Mouse (Mus musculus) frontal cortex, postnatal 14 days (tissue): ENCODE results near the gene Fggy.

ENCODE experiments used
- DNase-seq, 2 experiments: peaks; one replicate each; pipeline ENCODE4 v3.0.0; 2022; ENCODE audit warnings: low spot score in 2 of 2

Fggy gene

GRCm38 (mm10) chr4:95778528-95778927, 221.2 kb downstream of the Fggy start:
- DNase-seq = no peak

- DNase-seq = no peak
Observed at GRCm38 (mm10) chr4:95784146-95784895, 227.0 kb downstream of the Fggy start.

- DNase-seq = no peak
Observed at GRCm38 (mm10) chr4:95787609-95788008, 230.3 kb downstream of the Fggy start.

DNA sequence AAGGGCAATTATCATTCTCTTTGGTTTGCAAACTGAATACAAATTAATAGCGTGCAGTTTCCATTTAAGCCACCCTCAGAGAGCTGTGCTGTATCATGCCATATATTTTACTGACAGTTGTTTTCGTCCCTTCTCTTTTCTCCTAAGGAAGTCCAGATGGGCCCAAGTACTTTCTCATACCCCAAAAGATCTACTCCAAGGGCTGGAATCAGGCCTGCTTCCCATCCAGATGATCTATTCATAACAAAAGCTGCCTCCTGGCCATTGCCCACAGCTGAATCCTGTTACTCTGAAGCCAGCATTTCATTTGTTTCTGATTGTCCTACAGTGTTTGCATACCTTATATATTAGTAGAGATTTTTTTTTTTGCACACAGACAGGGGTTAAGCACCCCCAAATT, 231.6 kb downstream of the Fggy start:
- no peak for DNase-seq

GRCm38 (mm10) chr4:95791913-95792475, 234.7 kb downstream of the Fggy start:
- no peak for DNase-seq

DNA sequence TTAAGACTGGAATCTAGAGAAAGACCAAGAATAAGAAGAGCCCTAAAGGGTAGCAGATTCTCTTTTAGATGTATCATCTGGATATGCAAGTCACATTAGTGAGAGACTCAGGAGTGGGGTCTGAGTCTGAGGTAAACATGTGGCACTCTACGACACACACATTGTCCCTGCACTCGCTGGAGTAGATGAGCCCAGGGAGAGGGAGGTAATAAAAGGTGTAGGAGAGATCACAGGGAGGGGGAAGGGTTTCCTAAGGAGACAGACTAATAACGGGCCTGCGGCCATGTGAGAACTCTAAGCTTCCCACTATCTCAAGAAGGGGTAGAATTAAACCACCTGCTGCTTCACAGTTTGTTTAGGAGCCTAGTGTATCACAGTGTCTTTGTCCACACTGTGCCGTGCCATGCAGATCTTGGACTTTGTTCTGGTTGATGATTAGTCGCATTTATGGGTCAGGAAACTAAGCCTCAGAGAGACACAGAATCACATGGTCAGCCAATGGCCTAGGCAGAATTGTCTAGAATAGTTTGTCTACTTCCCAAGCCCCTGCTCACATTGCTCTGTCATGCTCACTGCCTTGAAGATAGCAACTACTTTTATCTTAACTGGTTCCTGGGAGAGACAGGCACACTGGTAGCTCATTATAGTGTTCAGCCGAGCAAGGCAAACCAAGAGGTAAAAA, 236.5 kb downstream of the Fggy start:
- DNase-seq = no peak

DNA sequence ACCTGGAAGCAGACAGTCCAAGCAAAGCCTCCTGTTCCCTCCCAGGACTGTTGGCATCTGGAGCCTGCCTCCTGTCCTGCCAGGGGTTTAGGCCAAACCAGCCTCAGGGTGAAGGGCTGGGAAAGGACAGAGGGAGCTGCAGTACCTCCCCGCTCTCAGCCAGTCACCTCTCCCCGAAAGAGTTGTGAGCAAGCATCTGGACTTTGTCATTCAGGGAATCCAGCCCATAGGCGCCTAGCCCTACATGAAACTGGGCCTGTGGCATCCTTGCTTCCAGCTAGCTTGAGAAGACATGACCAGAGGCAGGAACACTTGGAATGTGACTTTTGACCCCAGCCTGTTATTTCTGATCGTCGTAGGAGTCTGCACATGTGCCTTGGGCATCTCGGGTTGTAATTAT, 237.3 kb downstream of the Fggy start:
- no peak for DNase-seq

DNA sequence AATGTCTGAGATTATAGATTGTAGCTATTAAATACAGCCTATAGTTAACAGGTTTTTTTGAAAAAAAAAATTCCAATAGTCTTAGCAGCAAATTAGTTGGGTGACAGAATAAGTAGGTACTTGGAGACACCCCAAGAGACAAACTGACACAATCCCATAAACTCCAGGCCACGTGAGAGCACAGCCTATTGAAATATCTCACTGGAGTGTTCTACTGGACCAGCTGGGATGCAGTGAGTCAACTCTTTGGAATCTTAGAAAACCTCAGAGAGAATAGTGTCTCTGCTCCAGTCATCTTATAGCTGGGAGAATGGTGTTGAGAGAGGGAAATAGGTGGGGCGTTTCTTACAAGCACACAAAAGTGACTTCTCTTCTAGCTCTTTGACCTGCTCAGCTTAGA, 238.0 kb downstream of the Fggy start:
- DNase-seq = no peak

GRCm38 (mm10) chr4:95819650-95820049, 262.3 kb downstream of the Fggy start:
- DNase-seq = no peak

- no peak for DNase-seq
Observed at GRCm38 (mm10) chr4:95821906-95822579, 264.7 kb downstream of the Fggy start.

- DNase-seq = no peak
Observed at GRCm38 (mm10) chr4:95828164-95828563, 270.9 kb downstream of the Fggy start.

DNA sequence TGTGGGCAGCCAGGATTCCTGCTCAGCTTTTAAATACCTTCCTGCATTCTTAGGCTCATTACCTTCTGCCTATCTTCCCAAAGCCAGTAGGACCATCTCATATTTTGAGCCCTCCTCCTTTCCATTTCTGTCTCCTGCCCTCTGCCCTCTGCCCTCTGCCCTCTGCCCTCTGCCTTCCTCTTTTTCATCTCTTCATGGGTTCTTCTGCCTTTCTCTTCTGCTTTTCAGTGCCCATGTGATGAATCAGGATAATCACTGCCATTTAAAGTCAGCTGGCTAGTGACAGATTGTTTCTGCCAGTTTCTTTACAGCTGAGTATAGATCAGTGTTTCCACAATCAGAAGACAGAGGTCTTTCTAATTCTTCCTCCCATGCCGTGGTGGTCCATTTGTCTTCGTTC, 273.0 kb downstream of the Fggy start:
- no peak for DNase-seq

DNA sequence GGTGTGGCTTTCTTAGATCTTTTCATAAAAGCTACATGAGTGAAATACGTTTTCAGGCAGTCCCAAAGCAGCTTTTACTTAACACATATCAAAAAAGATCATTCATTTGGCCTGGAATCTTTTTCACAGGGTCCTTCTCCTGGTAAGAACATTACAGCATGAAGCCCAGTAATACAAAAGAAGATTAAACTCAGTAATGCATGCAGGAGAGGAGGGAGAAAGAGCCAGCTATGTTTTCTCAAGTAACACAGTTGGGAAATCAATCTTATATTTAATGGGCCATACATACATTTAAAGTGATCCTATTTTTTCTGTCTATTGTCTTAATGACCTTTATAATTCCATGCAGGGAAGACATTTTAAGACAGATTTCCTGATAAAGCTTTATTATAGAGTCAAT, 282.6 kb downstream of the Fggy start:
- no peak for DNase-seq

DNA sequence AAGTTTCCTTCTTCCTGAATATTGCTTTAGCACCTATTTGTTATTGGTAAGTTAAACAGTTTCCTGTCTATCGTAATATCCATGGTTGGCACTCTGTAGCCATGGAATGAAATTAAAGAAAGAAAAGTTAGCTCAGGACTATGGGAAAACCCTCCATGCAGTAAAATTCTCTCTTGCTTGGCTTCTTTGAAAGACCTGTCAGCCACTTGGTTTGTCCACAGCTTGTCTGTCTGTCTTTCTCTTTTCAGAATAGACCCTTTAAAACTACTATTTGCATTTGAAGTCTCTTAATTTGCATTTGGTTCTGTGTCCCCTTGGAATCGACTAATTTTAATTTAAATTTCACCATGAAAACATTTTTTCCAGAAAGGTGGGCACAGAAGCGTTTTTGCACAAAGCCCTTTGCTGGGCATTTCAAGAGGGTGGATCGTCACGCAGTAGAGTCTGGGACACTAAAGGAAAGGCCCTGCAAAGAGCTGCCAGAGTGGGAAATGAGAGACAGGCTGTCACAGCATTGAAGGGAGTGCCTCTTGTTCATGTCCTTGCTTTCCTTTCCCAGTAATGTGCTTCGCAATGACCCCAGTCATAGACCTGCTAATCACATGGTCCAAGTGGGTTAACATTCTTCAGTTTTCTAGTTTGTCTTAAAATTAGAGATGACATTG, 283.2 kb downstream of the Fggy start:
- no peak for DNase-seq

DNA sequence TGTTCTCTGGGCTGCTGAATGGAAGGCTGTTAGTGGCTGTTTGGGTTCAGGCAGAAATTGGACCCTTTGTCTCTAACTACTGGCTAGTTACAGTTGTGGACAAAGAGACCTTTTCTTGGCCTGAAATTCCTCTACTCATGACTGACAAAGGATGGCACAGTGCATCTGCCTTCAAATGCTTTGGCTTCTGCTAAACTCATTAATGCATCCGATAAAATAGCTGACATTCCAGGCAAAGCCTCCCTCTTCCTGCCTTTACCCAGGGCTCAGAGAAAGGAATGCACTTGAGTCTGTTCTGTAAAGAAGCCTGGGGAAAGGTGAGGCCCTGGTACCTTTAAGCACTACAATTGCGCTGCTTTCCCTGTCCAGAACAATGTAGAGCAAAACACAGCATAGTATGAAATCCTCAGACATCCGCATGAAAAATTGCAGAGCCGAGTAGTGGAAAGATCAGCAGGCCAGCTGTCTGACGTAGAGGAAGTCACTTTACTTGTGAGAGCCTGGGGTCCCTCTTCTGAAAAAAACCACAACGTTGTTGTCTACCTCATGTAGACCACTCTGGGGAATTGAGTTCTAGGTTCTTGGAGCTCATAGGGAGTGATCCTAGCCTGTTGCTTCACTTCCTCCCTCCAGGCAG, 288.8 kb downstream of the Fggy start:
- DNase-seq = no peak

DNA sequence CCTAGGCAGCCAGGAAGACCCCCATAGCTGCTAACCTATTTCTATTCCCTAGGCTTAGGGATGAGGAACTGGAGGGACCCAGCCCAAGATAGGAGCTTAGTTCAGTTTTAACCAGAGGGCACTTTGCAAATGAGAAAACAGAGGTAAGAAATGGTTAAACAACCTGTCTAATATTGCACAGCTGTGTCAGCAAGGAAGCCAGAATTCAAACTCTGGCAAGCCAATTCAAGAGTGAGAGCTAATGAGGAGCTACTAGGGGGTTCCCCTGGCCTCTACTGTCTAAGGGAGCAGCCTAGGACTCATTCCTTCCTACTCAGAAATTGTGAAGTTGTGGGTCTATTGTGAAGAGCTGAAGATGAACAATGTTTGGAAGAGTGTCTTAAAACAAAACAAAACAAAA, 289.9 kb downstream of the Fggy start:
- no peak for DNase-seq

GRCm38 (mm10) chr4:95847664-95848063, 290.4 kb downstream of the Fggy start:
- no peak for DNase-seq

- DNase-seq = no peak
Observed at GRCm38 (mm10) chr4:95849497-95849896, 292.2 kb downstream of the Fggy start.

DNA sequence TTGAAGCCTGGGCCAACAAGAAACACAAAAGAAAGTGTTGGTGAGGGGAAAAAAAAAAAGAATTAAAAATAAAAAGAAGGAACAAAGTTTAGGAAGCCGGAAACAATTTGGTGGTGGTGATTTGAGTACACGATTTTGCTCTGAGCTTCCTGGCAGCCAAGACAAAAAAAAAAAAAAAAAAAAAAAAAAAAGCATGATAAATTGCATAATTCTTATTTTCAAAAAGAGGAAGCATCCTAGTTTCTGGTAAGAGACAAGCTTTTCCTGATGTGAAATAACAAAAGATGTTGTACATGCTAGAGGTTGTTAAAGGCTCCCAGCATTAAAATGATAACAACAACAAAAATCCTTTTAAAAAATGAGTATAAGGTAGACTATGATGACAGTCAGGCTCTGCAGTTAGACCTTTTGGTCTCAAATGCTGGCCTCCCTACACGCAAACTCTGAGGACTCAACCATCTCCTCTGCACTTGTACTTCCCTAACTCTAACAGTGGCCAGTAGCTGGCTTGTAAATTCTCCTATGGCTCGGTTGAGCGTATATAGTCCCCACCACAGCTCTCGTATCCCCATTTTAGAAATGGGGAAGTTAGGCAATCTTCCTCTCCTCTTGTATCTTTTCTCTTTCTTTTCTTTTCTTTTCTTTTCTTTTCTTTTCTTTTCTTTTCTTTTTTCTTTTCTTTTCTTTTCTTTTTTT, 292.9 kb downstream of the Fggy start:
- no peak for DNase-seq

DNA sequence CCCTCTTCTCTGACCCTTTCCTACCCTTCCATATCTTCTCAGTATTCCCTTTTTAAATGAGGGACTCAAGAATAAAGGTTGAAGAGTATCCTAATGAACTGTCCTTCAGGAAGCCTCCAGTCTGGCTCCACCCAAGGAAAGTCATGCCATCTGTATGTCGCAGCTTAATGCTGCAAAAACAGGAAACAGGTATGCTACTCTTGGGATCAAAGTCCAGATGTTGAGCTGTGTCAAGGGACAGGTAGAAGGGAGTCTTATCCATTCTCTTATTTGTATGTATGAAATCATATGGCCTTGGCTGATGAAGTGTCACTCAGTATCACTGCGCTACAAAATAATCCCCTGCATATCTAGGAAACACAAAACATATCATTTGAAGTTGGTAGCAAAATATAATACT, 294.9 kb downstream of the Fggy start:
- DNase-seq = no peak

- no peak for DNase-seq
Observed at GRCm38 (mm10) chr4:95856008-95856407, 298.7 kb downstream of the Fggy start.
